Mouse (Mus musculus) heart, adult 2 months (tissue): Measurements from ENCODE around the gene Tmem212. TPM values are rescaled to one million over a fixed set of nuclear protein-coding genes. Genes with fewer than 3 reads are reported as not detected.

ENCODE experiments used
- DNase-seq, 2 experiments: peaks; one replicate each; pipeline ENCODE4 v3.0.0; 2021
- H3K27ac ChIP-seq: fragments of 200-600 bp; 2 replicates; pipeline ENCODE4 v1.8.1; 2022
- H3K27me3 ChIP-seq: fragments of 200-500 bp; 2 replicates; pipeline ENCODE4 v1.6.1; 2012; ENCODE audit warnings: mild to moderate bottlenecking, low read length, inconsistent platforms, mixed read lengths; ENCODE audit not compliant: control insufficient read depth, insufficient read depth
- H3K36me3 ChIP-seq: fragments of 200-500 bp; 2 replicates; pipeline ENCODE4 v1.6.1; 2012; ENCODE audit warnings: low read length, inconsistent platforms; ENCODE audit not compliant: control insufficient read depth, insufficient read depth
- H3K4me1 ChIP-seq: fragments of 200-500 bp; 2 replicates; pipeline ENCODE4 v1.6.1; 2011; ENCODE audit warnings: low read length; ENCODE audit not compliant: control insufficient read depth, insufficient read depth
- H3K4me3 ChIP-seq: fragments of 200-600 bp; 2 replicates; pipeline ENCODE4 v1.8.1; 2022
- H3K79me2 ChIP-seq: fragments of 200-500 bp; replicated peaks from 2 replicates; pipeline ENCODE4 v1.6.1; 2012; ENCODE audit warnings: mild to moderate bottlenecking, inconsistent platforms, low read length, moderate library complexity, mixed read lengths; ENCODE audit not compliant: control insufficient read depth, insufficient read depth
- H3K9ac ChIP-seq: fragments of 200-500 bp; 2 replicates; pipeline ENCODE4 v1.6.1; 2012; ENCODE audit warnings: low read depth, mild to moderate bottlenecking, control low read depth, inconsistent platforms, low read length, mixed read lengths
- CTCF ChIP-seq: fragments of 200-600 bp; IDR thresholded peaks from 2 replicates; pipeline ENCODE4 v1.8.1; 2022; ENCODE audit warnings: antibody characterized with exemption, mild to moderate bottlenecking, moderate library complexity
- EP300 ChIP-seq: fragments of 200-500 bp; IDR thresholded peaks from 2 replicates; pipeline ENCODE4 v1.6.1; 2011; ENCODE audit warnings: low read depth, low read length, control low read depth; ENCODE audit not compliant: insufficient read depth
- POLR2A ChIP-seq: fragments of 200-500 bp; IDR thresholded peaks from 2 replicates; pipeline ENCODE4 v1.6.1; 2011; ENCODE audit warnings: mild to moderate bottlenecking, low read depth, low read length, control low read depth; ENCODE audit not compliant: insufficient read depth
- WGBS: fragments of 180-500 bp; shearing (Covaris S2); methylation state at CpG from one replicate; pipeline ENCODE4 v1.1.7; 2018; 5-methylcytosine and 5-hydroxymethylcytosine counted together
- intact Hi-C: fragments of 180-260 bp; cut with DNase I; formaldehyde crosslinking; loops from one replicate; pipeline ENCODE4 v1.15.1; 2025
- polyA plus RNA-seq: library from polyadenylated mRNA; depleted of rRNA; stranded (reverse); fragments of >200 nt; gene quantifications from 2 replicates; pipeline ENCODE4 v1.2.3, GENCODE M21; 2012
- total RNA-seq, 2 experiments: library from RNA; stranded (reverse); gene quantifications; 2 replicates each; pipeline ENCODE4 v1.2.3; 2021

Gene Tmem212
- total and polyA plus RNA-seq, 3 experiments, result 4.9 TPM; not detected in 2

DNA sequence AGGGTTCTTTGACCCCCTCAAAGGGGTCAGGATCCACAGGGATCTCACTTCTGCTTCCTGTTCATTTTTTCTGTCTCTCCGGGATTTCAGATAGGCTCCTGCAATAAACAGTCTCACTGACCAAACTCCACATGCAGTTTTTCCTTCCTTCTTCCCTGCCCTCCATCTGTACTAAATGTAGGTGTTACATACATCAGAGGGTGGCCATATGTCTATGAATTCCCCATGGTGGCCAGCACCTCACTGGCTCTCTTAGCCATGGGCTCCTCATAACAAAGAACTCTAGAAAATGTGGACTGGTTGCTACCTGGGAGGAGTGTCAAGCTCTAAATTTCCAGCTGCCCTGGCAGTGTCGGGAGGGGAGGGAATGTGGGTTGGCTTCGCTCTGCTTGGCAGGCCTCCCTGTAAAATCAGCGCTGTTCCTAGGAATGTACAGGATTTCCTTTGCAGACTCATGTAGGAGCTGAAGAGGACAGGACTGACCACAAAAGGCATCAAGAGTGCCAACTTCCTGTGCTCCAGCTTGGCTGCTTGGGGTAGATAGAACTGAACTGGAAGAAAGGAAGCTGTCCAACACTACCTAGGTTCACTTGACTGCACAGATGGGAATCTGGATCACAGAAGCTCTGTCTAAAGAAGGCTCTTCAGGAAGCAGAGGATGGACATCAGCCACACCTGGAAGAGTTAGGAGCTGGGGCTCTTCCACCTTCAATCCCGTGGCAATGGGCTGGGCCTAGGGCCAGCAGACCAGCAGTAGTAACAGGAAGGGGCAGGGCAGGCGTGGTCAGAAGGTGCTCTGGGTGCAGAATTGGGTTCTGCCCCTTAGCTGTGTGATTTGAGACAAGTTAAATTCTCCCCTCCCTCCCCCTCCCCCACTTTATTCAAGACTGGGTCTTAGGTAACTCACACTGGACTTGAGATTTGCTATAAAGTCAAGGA lies 14.0 kb downstream of the Tmem212 start:
- no peaks in the 10 kb centered on the region for H3K27me3 ChIP-seq
- peaks cover 8% of the 10 kb centered on the region for H3K4me1 ChIP-seq
- WGBS, result 30% methylated on average over 6 of the region's 6 CpGs
- no peak overlapping the region for H3K27ac ChIP-seq
- DNase-seq, result no peak
- TF ChIP-seq POLR2A (no peak), CTCF (no peak), EP300 (no peak)
- intact Hi-C loops, result no loop called here
- no peaks in the 10 kb centered on the region for H3K79me2 ChIP-seq
- H3K4me3 ChIP-seq, result no peak overlapping the region
- H3K9ac ChIP-seq, result no peak overlapping the region
- no peaks in the 10 kb centered on the region for H3K36me3 ChIP-seq

DNA sequence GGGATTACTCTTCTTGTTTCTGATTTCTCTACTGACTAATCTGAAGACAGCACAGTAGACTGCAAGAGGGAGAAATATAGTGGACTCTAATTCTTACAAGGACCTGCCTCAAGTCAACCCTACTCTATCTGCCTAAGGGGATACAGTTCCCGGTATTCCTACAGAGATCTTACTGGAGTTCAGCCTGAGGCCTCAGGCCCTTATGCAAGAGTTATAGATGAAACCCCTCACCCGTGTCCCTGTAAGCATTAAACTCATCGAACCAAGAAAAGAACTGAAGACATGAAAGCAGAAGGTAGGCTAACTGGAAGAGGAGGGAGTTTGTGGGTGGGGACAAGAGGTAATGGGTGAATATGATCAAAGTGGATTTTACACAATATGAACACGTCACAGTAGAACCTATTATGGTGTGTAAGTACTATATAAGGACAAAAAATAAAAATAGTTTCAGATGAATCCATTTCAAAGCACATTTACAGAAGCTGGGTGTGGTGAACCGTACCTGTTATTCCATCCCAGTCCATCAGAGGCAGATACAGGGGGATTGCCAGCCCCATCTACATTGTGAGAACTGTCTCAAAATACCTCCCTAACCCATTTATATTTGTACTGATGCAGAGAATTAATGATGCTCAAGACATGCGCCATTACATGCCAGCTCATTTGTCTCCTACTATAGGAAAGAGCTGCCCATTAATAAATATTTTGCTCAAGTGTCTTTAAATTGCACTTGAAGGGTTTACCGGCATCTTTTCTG lies 17.1 kb downstream of the Tmem212 start:
- Histone ChIP-seq H3K27ac (no peak overlapping the region), H3K79me2 (no peaks in the 10 kb centered on the region), H3K27me3 (no peaks in the 10 kb centered on the region), H3K4me3 (no peak overlapping the region), H3K36me3 (no peaks in the 10 kb centered on the region), H3K9ac (no peak overlapping the region), H3K4me1 (peaks cover 5% of the 10 kb centered on the region; the same call in 1 of the 2 replicates)
- TF ChIP-seq CTCF (no peak), EP300 (no peak), POLR2A (no peak)
- WGBS, result 93% methylated on average over 7 of the region's 7 CpGs
- intact Hi-C loops, result no loop called here
- no peak for DNase-seq

DNA sequence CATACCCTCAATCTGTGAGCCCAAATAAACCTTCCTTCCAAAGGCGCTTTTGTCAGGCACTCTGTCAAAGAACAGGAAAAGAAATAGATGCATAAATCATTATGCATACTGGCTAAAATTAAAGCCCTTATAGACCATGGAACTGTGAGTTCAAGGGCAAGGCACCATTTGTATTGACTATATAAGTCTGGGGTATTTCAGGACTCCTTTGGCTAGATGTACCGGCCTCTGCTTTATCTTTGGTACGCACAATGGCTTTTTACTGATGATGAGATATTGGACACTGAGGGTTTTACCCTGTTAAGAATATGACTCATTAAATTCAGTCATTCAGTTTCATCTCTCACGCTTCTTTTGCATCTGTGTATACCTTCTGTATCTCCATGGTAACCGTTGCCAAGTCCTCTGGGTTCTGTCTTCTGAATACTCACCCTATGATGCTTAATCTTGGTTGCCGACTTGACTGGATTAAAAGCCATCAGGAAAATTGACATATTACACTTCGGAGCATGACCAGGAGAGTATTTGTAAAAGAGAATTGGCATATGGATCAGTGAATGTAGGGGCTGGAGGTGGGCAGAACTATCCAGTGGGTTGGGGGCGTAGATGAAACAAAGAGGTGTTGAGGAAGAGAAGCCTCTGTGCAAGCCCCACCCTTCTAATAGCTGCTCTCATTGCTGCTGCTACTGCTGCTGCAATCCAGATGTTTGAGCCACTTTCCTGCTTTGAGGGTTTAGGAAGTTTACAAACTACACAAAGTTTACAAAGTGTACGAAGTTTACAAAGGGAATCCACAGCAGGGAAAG lies 22.7 kb downstream of the Tmem212 start:
- Histone ChIP-seq H3K4me1 (no peaks in the 10 kb centered on the region), H3K79me2 (no peaks in the 10 kb centered on the region), H3K4me3 (no peak overlapping the region), H3K27ac (no peak overlapping the region), H3K36me3 (no peaks in the 10 kb centered on the region), H3K9ac (no peak overlapping the region), H3K27me3 (no peaks in the 10 kb centered on the region)
- 77% methylated on average over 9 of the region's 9 CpGs for WGBS
- DNase-seq, result no peak
- intact Hi-C loops, result no loop called here
- no peak for TF ChIP-seq POLR2A
- no peak for TF ChIP-seq CTCF
- no peak for TF ChIP-seq EP300

DNA sequence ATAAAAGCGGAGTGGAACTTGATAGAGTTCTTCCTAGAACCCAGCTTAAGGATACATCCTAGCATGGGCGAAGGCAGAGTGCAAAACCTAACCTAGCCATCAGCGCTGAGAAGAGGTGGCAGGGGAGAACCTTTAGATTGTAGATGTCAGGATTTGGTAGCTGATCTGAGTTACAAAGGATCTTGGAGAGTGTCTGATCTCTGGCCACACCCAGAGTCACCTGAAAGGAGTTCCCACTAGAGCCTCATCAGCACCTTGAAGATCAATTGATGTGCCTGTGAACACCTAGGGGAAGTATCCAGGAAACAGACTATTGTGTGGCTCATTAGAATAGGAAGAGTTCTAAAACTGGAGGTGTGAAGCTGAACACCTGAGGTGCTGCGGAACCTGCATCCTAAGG lies 23.7 kb downstream of the Tmem212 start:
- H3K27ac ChIP-seq, result no peak overlapping the region
- H3K4me1 ChIP-seq, result no peaks in the 10 kb centered on the region
- no peaks in the 10 kb centered on the region for H3K79me2 ChIP-seq
- intact Hi-C loops, result no loop called here
- 92% methylated on average over 4 of the region's 4 CpGs for WGBS
- no peak for TF ChIP-seq CTCF
- TF ChIP-seq POLR2A, result no peak
- TF ChIP-seq EP300, result no peak
- no peaks in the 10 kb centered on the region for H3K36me3 ChIP-seq
- no peak overlapping the region for H3K9ac ChIP-seq
- no peak for DNase-seq
- no peak overlapping the region for H3K4me3 ChIP-seq
- no peaks in the 10 kb centered on the region for H3K27me3 ChIP-seq

DNA sequence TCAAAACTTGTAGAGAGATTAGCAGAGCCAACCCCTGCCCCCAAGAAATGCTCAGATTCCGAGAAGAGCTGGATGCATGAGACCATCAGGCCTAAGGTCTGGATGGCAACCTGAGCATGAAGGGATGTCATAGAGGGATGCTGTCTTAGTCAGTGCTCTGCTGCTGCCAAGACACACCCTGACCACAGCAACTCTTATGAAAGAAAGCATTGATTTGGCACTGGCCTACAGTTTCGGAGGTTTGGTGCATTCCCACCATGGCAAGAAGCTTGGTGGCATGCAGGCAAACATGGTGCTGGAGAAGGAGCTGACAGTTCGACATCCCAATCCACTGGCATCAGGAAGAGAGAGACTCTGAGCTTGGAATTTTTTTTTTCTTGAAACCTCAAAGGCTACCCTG lies 24.3 kb downstream of the Tmem212 start:
- no peaks in the 10 kb centered on the region for H3K79me2 ChIP-seq
- no peaks in the 10 kb centered on the region for H3K4me1 ChIP-seq
- intact Hi-C loops, result no loop called here
- no peak overlapping the region for H3K27ac ChIP-seq
- 91% methylated on average over 3 of the region's 3 CpGs for WGBS
- H3K9ac ChIP-seq, result no peak overlapping the region
- H3K27me3 ChIP-seq, result no peaks in the 10 kb centered on the region
- H3K36me3 ChIP-seq, result no peaks in the 10 kb centered on the region
- TF ChIP-seq CTCF, result no peak
- TF ChIP-seq EP300, result no peak
- no peak for TF ChIP-seq POLR2A
- H3K4me3 ChIP-seq, result no peak overlapping the region
- no peak for DNase-seq
